Mouse (Mus musculus) CH12.LX (cell line): ENCODE measurements around the gene Copb1.

Source experiments
- BHLHE40 ChIP-seq: IDR thresholded peaks from 2 replicates; pipeline ENCODE4 v1.6.1; 2011; ENCODE audit warnings: mild to moderate bottlenecking, low read depth, low read length, improper control_type of control experiment
- CHD2 ChIP-seq: IDR thresholded peaks from 2 replicates; pipeline ENCODE4 v1.6.1; 2011; ENCODE audit warnings: low read length, improper control_type of control experiment
- CTCF ChIP-seq, 2 experiments: IDR thresholded peaks in 1 of 2; conservative IDR thresholded peaks in 1 of 2; 2 replicates each; pipeline ENCODE4 v1.5.1; 2011 to 2012; ENCODE audit warnings: low read depth in 2 of 2, low read length in 2 of 2, improper control_type of control experiment in 1 of 2, inconsistent platforms in 1 of 2, mild to moderate bottlenecking in 1 of 2, moderate library complexity in 1 of 2
- EP300 ChIP-seq: IDR thresholded peaks from 2 replicates; pipeline ENCODE4 v1.6.1; 2011; ENCODE audit warnings: low read length, improper control_type of control experiment
- MAX ChIP-seq: IDR thresholded peaks from 2 replicates; pipeline ENCODE4 v1.6.1; 2011; ENCODE audit warnings: low read length, improper control_type of control experiment
- POLR2A ChIP-seq: IDR thresholded peaks from 2 replicates; pipeline ENCODE4 v1.6.1; 2011; ENCODE audit warnings: low read depth, mild to moderate bottlenecking, improper control_type of control experiment, low read length
- POLR2AphosphoS2 ChIP-seq: IDR thresholded peaks from 2 replicates; pipeline ENCODE4 v1.6.1; 2011; ENCODE audit warnings: low read depth, low read length, improper control_type of control experiment
- TCF12 ChIP-seq: IDR thresholded peaks from 2 replicates; pipeline ENCODE4 v1.6.1; 2014; ENCODE audit warnings: low read depth, mild to moderate bottlenecking, inconsistent platforms, low read length, improper control_type of control experiment
- USF1 ChIP-seq: IDR thresholded peaks from 2 replicates; pipeline ENCODE4 v1.6.1; 2014; ENCODE audit warnings: low read depth, mild to moderate bottlenecking, inconsistent platforms, low read length, improper control_type of control experiment
- ZC3H11A ChIP-seq: IDR thresholded peaks from 2 replicates; pipeline ENCODE4 v1.6.1; 2012; ENCODE audit warnings: low read depth, mild to moderate bottlenecking, inconsistent platforms, low read length, improper control_type of control experiment
- ZKSCAN1 ChIP-seq: IDR thresholded peaks from 2 replicates; pipeline ENCODE4 v1.6.1; 2012; ENCODE audit warnings: low read depth, inconsistent platforms, low read length, improper control_type of control experiment, borderline replicate concordance
- ZNF384 ChIP-seq: IDR thresholded peaks from 2 replicates; pipeline ENCODE4 v1.6.1; 2012; ENCODE audit warnings: low read depth, low read length, improper control_type of control experiment, inconsistent platforms

DNA sequence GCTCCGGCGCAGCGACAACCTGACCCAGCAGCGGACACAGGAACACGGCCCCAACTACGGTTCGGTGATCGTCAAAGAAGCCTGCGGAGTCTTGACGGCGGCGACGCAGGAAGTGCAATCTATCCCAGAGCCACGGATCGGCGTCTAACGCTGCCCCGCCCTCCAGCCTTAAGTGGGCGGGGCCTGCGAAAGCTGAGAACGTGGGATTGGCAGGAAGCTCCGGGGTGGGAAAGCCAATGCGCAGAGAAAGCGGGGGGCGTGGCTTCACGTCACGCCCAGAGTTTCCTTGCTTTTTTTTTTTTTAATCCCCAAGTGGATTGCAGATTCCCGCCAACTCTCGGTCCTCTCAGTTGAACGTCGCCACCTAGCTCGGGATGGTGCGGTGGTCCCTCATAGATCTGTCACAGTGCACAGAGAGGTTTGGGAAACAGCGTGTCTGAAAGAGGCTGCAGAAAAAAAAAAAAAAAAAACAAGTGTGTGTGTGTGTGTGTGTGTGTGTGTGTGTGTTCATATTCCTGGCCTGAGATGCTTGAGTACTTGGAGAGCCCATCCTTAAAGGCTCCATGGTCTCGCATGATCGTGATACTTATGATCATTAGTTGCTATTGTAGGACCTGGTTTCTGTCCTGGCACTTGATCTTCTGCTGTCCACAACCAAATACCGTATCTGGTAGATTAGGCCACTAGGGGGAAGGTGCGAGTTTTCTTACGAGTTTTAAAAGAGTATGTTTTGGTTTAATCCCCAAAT, 21.7 kb upstream of the Copb1 start, which contains the start of gene Psma1:
- TF ChIP-seq MAX (no peak; the same call in 1 of the 2 replicates), CHD2 (no peak), POLR2A (peak; percentile 77), EP300 (no peak), ZC3H11A (0 out of 2 replicates have a peak, but pooled peaks have one; percentile 19), USF1 (no peak), CTCF (conservative IDR thresholded peaks at IDR 0.05 in 1 of 2, IDR thresholded peaks at IDR 0.05 in 1 of 2; ENCODE audit: low read depth in 2 of 2, low read length in 2 of 2) (peak; percentile 32 to 72; a peak in 3 of 4 replicates), POLR2AphosphoS2 (peak; percentile 49; the same call in 1 of the 2 replicates), TCF12 (peak; percentile 78), BHLHE40 (no peak), ZNF384 (peak; percentile 99), ZKSCAN1 (no peak)
